Mouse (Mus musculus) adrenal gland, postnatal 25 days (tissue): ENCODE results near the gene Tbc1d19. TPM values are rescaled to one million over a fixed set of nuclear protein-coding genes. Genes with fewer than 3 reads are reported as not detected.

Experiments
- total RNA-seq: library from RNA; stranded (reverse); gene quantifications from 2 replicates; pipeline ENCODE4 v1.2.3, GENCODE M21; 2021

The Tbc1d19 gene
- total RNA-seq, 1 experiment from 2014 or later: 27.8 TPM

Other genes with a start within 250 kb of the Tbc1d19 start
- 1.2 TPM in 1 of 2 replicates, not detected in the other for gene Cckar, start 101.9 kb upstream of the Tbc1d19 start, total RNA-seq
- gene Stim2, start 188.9 kb downstream of the Tbc1d19 start, total RNA-seq: 26.3 and 31.5 TPM in 2 replicates